Mouse (Mus musculus) splenic B cell, adult 2 months (primary cell): ENCODE data around the gene Gm12216.

Experiments used
- DNase-seq: peaks from one replicate; pipeline ENCODE4 v3.0.0-alpha.2; 2011; ENCODE audit warnings: low read depth, low spot score
- H3K27me3 ChIP-seq: 2 replicates; pipeline ENCODE4 v1.6.1; 2012; ENCODE audit warnings: mild to moderate bottlenecking, low read length, moderate library complexity, mixed read lengths; ENCODE audit not compliant: control insufficient read depth, poor library complexity, insufficient read depth, severe bottlenecking
- H3K36me3 ChIP-seq: 2 replicates; pipeline ENCODE4 v1.6.1; 2012; ENCODE audit warnings: mild to moderate bottlenecking, low read length, moderate library complexity, mixed read lengths; ENCODE audit not compliant: control insufficient read depth, poor library complexity, insufficient read depth, severe bottlenecking

Gm12216 gene

DNA sequence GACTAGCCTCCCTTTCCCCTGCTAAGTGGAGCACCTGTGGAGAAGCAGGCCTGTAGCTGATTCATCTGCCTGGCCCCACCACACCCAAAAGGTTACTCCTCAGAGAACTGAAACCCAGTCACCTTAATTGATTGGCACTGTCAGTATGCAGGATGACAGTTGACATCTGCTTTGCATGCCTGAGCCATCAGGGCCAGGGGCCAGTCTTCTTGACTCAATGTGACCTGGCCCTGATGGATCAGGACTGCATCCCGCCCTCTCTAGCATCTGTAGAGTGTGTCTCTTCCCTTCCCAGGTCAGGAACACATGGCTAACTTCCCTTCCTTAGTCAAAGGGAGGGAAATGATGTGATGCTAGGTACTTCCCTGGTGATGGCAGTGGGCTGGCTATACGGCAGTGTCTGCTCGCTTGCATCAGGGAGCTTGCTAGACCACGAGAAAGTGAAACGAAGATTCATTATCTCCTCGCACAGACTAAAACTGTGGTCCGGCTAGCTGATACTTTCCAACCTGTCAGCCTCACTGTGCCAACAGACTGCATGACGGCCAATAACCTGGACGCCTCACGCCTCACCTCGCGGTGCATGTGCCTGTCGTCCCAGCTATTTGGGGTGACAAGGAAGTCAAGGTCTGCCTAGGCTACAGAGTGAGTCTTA, 38.4 kb downstream of the Gm12216 start:
- Histone ChIP-seq H3K27me3 (no peaks in the 10 kb centered on the region), H3K36me3 (no peaks in the 10 kb centered on the region)
- DNase-seq: no peak

GRCm38 (mm10) chr11:53819511-53819910, 39.5 kb downstream of the Gm12216 start:
- no peak for DNase-seq
- no peaks in the 10 kb centered on the region for H3K27me3 ChIP-seq
- no peaks in the 10 kb centered on the region for H3K36me3 ChIP-seq

GRCm38 (mm10) chr11:53818794-53819193, 40.3 kb downstream of the Gm12216 start:
- Histone ChIP-seq H3K27me3 (no peaks in the 10 kb centered on the region), H3K36me3 (no peaks in the 10 kb centered on the region)
- DNase-seq: no peak

DNA sequence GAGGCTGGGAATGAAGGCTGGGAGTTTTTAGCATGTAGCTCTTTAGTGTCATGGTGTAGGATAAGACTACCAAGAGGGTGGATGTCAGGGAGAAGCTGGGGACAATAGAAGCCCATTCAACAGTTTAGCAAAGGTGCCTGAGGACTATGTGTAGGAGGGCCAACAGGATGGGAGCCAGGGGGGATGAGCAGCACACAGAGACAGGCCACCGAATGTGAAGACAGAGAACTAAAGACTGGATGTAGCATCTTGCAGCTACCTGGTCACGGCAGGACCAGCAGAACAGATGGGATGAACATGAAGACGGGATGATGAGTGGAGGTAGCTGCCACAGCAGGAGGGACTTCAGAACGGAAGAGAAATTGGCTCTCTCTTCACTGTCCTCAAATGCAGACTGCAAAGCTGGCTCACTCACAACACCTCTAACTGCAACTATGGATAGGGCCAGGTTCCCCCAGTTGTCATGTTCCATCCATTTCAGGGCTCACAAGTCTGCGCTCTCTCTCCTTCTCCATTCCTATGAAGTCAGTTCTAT, 42.1 kb downstream of the Gm12216 start:
- DNase-seq: no peak
- H3K36me3 ChIP-seq: no peaks in the 10 kb centered on the region
- H3K27me3 ChIP-seq: no peaks in the 10 kb centered on the region

DNA sequence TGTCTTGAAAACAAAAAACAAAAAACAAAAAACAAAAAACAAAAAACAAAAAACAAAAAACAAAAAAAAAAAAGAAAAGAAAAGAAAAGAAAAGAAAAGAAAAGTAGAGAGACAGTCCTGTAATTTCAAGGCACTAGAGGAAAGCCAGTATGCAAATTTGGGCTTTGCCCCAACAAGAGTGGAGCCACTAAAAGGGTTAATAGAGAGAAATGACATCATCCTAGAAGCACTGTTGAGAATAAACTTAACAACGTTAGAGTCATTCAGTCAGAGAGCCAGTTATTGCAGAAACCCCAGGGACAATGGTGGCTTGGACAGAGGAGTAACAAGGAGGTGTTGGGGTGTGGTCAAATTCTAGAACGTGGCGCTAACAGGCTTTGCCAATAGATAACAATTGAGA, 44.2 kb downstream of the Gm12216 start:
- no peaks in the 10 kb centered on the region for H3K27me3 ChIP-seq
- DNase-seq: no peak
- no peaks in the 10 kb centered on the region for H3K36me3 ChIP-seq

GRCm38 (mm10) chr11:53813001-53813868, 45.8 kb downstream of the Gm12216 start:
- Histone ChIP-seq H3K27me3 (no peaks in the 10 kb centered on the region), H3K36me3 (no peaks in the 10 kb centered on the region)
- no peak for DNase-seq

DNA sequence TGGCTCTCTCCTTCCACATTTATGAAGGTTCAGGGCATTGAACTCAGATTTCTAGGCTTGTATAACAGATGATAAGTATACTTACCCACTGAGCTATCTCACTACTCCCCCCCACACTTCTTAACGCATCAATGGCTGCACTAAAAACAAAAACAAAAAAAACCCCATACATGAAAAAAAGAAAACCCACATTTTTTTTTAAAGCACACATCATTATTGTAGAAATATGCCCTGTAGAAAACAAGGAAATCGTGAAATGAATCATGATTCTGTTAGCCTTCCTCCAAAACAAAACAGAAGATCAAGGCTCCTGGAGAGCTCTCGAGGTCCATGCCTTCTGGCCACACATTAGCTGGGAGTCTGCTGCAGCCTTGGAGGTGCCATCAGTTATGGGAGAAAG, 47.7 kb downstream of the Gm12216 start:
- H3K36me3 ChIP-seq: no peaks in the 10 kb centered on the region
- no peaks in the 10 kb centered on the region for H3K27me3 ChIP-seq
- DNase-seq: no peak

- no peak for DNase-seq
- no peaks in the 10 kb centered on the region for H3K27me3 ChIP-seq
- H3K36me3 ChIP-seq: no peaks in the 10 kb centered on the region
These were observed 48.3 kb downstream of the Gm12216 start for GRCm38 (mm10) chr11:53810749-53811148.

- H3K27me3 ChIP-seq: no peaks in the 10 kb centered on the region
- no peak for DNase-seq
These were observed 48.9 kb downstream of the Gm12216 start for GRCm38 (mm10) chr11:53810156-53810555.

DNA sequence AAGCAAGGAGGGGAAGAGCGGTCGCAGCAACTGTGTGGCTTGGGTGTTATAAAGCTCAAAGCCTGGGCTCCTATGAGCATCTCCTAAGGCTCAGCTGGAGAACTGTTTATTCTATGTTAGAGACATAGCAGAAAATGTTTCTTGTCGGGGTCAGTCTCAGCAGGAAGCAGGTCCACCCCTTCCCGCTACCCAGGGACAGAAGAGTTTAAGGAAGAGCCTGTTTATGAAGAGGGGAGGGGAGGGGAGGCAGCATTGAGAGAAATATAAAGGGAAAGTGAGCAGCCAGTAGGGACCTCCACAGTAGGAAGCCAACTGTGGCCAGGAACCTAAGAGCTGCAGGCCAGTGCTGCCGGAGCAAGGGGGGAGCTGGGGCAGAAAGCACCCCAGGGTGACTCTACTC, 49.7 kb downstream of the Gm12216 start:
- Histone ChIP-seq H3K36me3 (no peaks in the 10 kb centered on the region), H3K27me3 (no peaks in the 10 kb centered on the region)
- DNase-seq: no peak

More at GRCm38 (mm10) chr11:53810156-53810555, 48.9 kb downstream of the Gm12216 start:
- H3K36me3 ChIP-seq: no peaks in the 10 kb centered on the region

DNA sequence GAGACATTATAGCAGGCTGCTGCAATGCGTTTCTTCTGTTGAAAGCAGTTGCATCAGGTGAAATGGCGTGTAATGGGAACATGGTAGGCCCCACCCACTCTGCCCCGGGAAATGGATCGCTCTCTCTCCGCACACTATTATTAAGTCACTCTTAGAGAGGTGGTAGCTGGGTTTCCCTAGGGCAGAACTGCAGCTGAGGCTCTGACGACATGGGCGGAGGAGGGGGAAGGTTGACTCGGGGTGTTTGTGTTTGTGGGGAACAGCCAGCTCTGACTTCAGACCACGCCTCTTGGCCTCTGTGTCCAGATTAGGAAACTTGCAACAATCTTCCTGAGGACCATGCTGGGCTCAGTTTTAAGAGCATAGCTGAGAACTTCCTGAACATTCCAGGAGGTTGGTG, 53.3 kb downstream of the Gm12216 start:
- no peak for DNase-seq
- H3K36me3 ChIP-seq: no peaks in the 10 kb centered on the region
- no peaks in the 10 kb centered on the region for H3K27me3 ChIP-seq

DNA sequence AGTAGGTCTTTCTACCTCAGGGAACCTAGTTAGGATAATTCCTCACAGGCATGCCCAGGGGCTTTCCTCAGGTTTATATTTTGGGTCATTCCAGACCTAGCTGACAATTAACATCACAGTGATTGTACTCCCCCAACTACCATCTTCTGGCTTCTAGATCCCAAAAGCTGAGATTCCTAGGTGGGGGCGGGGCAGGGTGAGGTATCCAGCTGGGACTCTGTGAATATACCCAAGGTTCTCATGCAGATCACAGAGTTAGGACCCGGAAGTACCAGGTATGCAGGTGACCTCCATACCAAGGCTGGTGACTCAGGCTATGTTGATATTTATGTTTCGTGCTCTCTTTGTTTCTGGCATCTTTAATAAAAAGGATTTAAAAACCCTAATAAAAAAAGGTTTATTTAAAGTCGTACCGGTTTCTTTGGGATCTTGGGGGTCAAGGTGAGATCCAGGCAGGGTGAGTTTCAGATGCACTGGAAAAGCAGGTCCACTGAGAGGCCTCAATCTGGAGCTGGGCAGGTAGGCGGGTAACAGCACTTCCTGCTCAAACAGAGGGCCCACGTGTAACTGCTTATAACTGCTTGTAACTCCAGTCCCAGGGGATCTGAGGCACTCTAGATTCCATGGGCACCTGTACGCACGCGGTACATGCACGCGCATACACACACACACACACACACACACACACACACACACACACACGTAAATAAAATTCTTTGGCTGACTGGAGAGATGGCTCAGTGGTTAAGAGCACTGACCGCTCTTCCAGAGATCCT, 54.3 kb downstream of the Gm12216 start:
- DNase-seq: no peak
- Histone ChIP-seq H3K36me3 (no peaks in the 10 kb centered on the region), H3K27me3 (no peaks in the 10 kb centered on the region)

GRCm38 (mm10) chr11:53803494-53803893, 55.6 kb downstream of the Gm12216 start:
- no peak for DNase-seq
- H3K36me3 ChIP-seq: no peaks in the 10 kb centered on the region

GRCm38 (mm10) chr11:53803093-53803492, 56.0 kb downstream of the Gm12216 start:
- Histone ChIP-seq H3K27me3 (no peaks in the 10 kb centered on the region), H3K36me3 (no peaks in the 10 kb centered on the region)
- peak; percentile 57 for DNase-seq

More at GRCm38 (mm10) chr11:53803494-53803893, 55.6 kb downstream of the Gm12216 start:
- no peaks in the 10 kb centered on the region for H3K27me3 ChIP-seq
